Mouse (Mus musculus) liver, adult 10 weeks (tissue): ENCODE data around the gene Kcnf1. TPM values are rescaled to one million over a fixed set of nuclear protein-coding genes. Genes with fewer than 3 reads are reported as not detected.

Experiments used
- polyA plus RNA-seq: library from polyadenylated mRNA; stranded (reverse); fragments of 350-450 nt; fragmentation: Illumina TruSeq; extraction: RNeasy Lipid Tissue Mini Kit (QIAGEN cat#74804); gene quantifications from one replicate; pipeline ENCODE4 v1.2.3, GENCODE M21; 2014; ENCODE audit warnings: low read depth, low replicate concordance

Gene Kcnf1
- not detected for polyA plus RNA-seq

GRCm38 (mm10) chr12:17176757-17177092 is at the start of gene Kcnf1:
Gene Kcnf1 (minus strand): TSS chr12:17176888.

Other genes starting within 250 kb of the Kcnf1 start
- 0.77 TPM for gene Pqlc3, start 176.5 kb downstream of the Kcnf1 start, polyA plus RNA-seq
- gene 2410004P03Rik, start 165.2 kb downstream of the Kcnf1 start, polyA plus RNA-seq, result not detected
- gene Pdia6, start 89.7 kb upstream of the Kcnf1 start, polyA plus RNA-seq, result 110 TPM
- not detected for gene Atp6v1c2, start 152.5 kb upstream of the Kcnf1 start, polyA plus RNA-seq
- gene Nol10, start 171.6 kb upstream of the Kcnf1 start, polyA plus RNA-seq, result 5.4 TPM